Mouse (Mus musculus) adrenal gland, postnatal 36 days (tissue): ENCODE data around the gene Akap5. TPM values are rescaled to one million over a fixed set of nuclear protein-coding genes. Genes with fewer than 3 reads are reported as not detected.

ENCODE experiments used
- DNase-seq, 2 experiments: peaks; one replicate each; pipeline ENCODE4 v3.0.0; 2021; ENCODE audit warnings: mixed read lengths in 1 of 2
- total RNA-seq, 2 experiments: library from RNA; stranded (reverse); gene quantifications; 2 replicates each; pipeline ENCODE4 v1.2.3; 2021

Akap5 gene
- total RNA-seq, 2 experiments from 2014 or later, result 0.46 to 0.83 TPM

GRCm38 (mm10) chr12:76311227-76311626, 13.5 kb upstream of the Akap5 start:
- no peak for DNase-seq

- no peak for DNase-seq
Measured at GRCm38 (mm10) chr12:76311951-76312350, 12.7 kb upstream of the Akap5 start.

- peak in 1 of 2 experiments; percentile 9 for DNase-seq
Measured at GRCm38 (mm10) chr12:76318282-76319212, 6.1 kb upstream of the Akap5 start.

- DNase-seq, result no peak
Measured at GRCm38 (mm10) chr12:76326437-76327220, 1.9 kb downstream of the Akap5 start.

GRCm38 (mm10) chr12:76328567-76329354, 4.1 kb downstream of the Akap5 start:
- DNase-seq, result no peak

GRCm38 (mm10) chr12:76333688-76334087, 9.0 kb downstream of the Akap5 start:
- no peak for DNase-seq

GRCm38 (mm10) chr12:76335641-76336040, 10.9 kb downstream of the Akap5 start:
- DNase-seq, result no peak

- no peak for DNase-seq
Measured at GRCm38 (mm10) chr12:76336111-76336965, 11.6 kb downstream of the Akap5 start.

- peak; percentile 45 to 60 for DNase-seq
Measured at GRCm38 (mm10) chr12:76341080-76341479, 16.4 kb downstream of the Akap5 start.

GRCm38 (mm10) chr12:76345759-76346455, 21.2 kb downstream of the Akap5 start:
- peak in 1 of 2 experiments; percentile 18 for DNase-seq

- no peak for DNase-seq
Measured at GRCm38 (mm10) chr12:76349680-76350220, 25.1 kb downstream of the Akap5 start.

GRCm38 (mm10) chr12:76360868-76361267, 36.2 kb downstream of the Akap5 start:
- no peak for DNase-seq

GRCm38 (mm10) chr12:76361405-76362302, 37.0 kb downstream of the Akap5 start:
- DNase-seq, result no peak

GRCm38 (mm10) chr12:76362303-76362676, 37.6 kb downstream of the Akap5 start:
- no peak for DNase-seq

- DNase-seq, result no peak
Measured at GRCm38 (mm10) chr12:76366276-76366675, 41.6 kb downstream of the Akap5 start.

GRCm38 (mm10) chr12:76367096-76367995, 42.7 kb downstream of the Akap5 start:
- peak; percentile 38 to 59 for DNase-seq

- DNase-seq, result no peak
Measured at GRCm38 (mm10) chr12:76368201-76368789, 43.6 kb downstream of the Akap5 start.

- peak; percentile 57 to 73 for DNase-seq
Measured at GRCm38 (mm10) chr12:76368790-76369205, 44.1 kb downstream of the Akap5 start.
